Mouse (Mus musculus) hindbrain, embryonic 16.5 days (tissue): ENCODE data around the gene Gjb4. TPM values are rescaled to one million over a fixed set of nuclear protein-coding genes. Genes with fewer than 3 reads are reported as not detected.

Experiments used
- ATAC-seq: fragments of 200-750 bp; cut with Nextera tagmentation; 2 replicates; pipeline ENCODE4 v1.8.0; 2017; ENCODE audit warnings: moderate TSS enrichment, moderate library complexity
- H3K27ac ChIP-seq: fragments of 300-500 bp; sonication (generic); 2 replicates; pipeline ENCODE4 v1.5.1; 2014; ENCODE audit warnings: low read depth, mild to moderate bottlenecking, control low read depth, low read length, moderate library complexity
- H3K27me3 ChIP-seq: fragments of 300-500 bp; sonication (generic); replicated peaks from 2 replicates; pipeline ENCODE4 v1.6.1; 2014; ENCODE audit warnings: low read length; ENCODE audit not compliant: control insufficient read depth, insufficient read depth
- H3K36me3 ChIP-seq: fragments of 300-500 bp; sonication (generic); 2 replicates; pipeline ENCODE4 v1.6.1; 2014; ENCODE audit warnings: mild to moderate bottlenecking, low read length, moderate library complexity, mixed read lengths; ENCODE audit not compliant: control insufficient read depth, insufficient read depth
- H3K4me1 ChIP-seq: fragments of 300-500 bp; sonication (generic); 2 replicates; pipeline ENCODE4 v1.6.1; 2014; ENCODE audit warnings: low read depth, low read length; ENCODE audit not compliant: control insufficient read depth, insufficient read depth
- H3K4me2 ChIP-seq: fragments of 300-500 bp; sonication (generic); 2 replicates; pipeline ENCODE4 v1.6.1; 2014; ENCODE audit warnings: mild to moderate bottlenecking, low read length, control low read depth, moderate library complexity
- H3K4me3 ChIP-seq: fragments of 300-500 bp; sonication (generic); 2 replicates; pipeline ENCODE4 v1.5.1; 2014; ENCODE audit warnings: mild to moderate bottlenecking, low read length, control low read depth, moderate library complexity
- H3K9ac ChIP-seq: fragments of 300-500 bp; sonication (generic); 2 replicates; pipeline ENCODE4 v1.6.1; 2014; ENCODE audit warnings: low read depth, mild to moderate bottlenecking, control low read depth, low read length, moderate library complexity
- H3K9me3 ChIP-seq: fragments of 300-500 bp; sonication (generic); 2 replicates; pipeline ENCODE4 v1.6.1; 2014; ENCODE audit warnings: mild to moderate bottlenecking, low read length, moderate library complexity; ENCODE audit not compliant: control insufficient read depth
- WGBS: fragments of 180-500 bp; shearing (Covaris S2); extraction: QIAGEN DNeasy Blood & Tissue Kit; methylation state at CpG from one replicate; pipeline ENCODE4 v1.1.7; 2014; 5-methylcytosine and 5-hydroxymethylcytosine counted together
- polyA plus RNA-seq: library from polyadenylated mRNA; unstranded; fragments of >200 nt; fragmentation: Nextera tagmentation; extraction: Ambion mirVana; gene quantifications from 2 replicates; pipeline ENCODE4 v1.2.1, GENCODE M21; 2015

Gjb4 gene
- 0.14 TPM in 1 of 2 replicates, not detected in the other for polyA plus RNA-seq

- H3K9me3 ChIP-seq = no peaks in the 10 kb centered on the region
- no peak within 1 kb of the TSS for H3K4me2 ChIP-seq
- H3K36me3 ChIP-seq = no peaks in the 10 kb centered on the region
- H3K27ac ChIP-seq = no peak within 1 kb of the TSS
- no peaks in the 10 kb centered on the region; the same call in 1 of the 2 replicates for H3K4me1 ChIP-seq
- H3K9ac ChIP-seq = no peak within 1 kb of the TSS
- no peak within 1 kb of the TSS for H3K4me3 ChIP-seq
- WGBS = 37% methylated on average over 8 of the region's 8 CpGs
- ATAC-seq = no peak
- H3K27me3 ChIP-seq = peaks cover 2% of the 10 kb centered on the region; the same call in 1 of the 2 replicates
Measured at GRCm38 (mm10) chr4:127353951-127354438, at the start of gene Gjb4. Gene Gjb4 (minus strand): TSS chr4:127354081.

DNA sequence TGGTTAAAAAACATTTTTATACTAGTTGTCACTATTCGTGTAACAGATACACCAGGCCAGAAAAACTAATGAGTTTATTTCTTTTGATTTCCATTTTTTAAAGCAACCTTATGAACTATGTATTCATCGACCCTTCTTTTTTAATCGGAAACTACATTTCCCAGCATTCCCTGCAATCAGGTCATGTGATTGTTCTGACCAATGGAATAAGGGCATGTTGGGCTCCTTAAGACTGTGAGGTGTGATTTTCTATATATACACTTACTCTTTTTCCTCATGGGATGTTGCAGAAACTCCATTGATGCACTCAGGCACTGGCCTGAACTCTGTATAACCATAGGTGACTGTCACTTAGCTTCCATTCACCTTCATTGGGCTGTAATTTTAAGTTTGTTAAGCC lies 48.7 kb upstream of the Gjb4 start:
- no peak overlapping the region for H3K9ac ChIP-seq
- no peaks in the 10 kb centered on the region for H3K27me3 ChIP-seq
- WGBS = 57% methylated on average over 3 of the region's 3 CpGs
- H3K36me3 ChIP-seq = no peaks in the 10 kb centered on the region
- no peak overlapping the region for H3K27ac ChIP-seq
- H3K4me1 ChIP-seq = no peaks in the 10 kb centered on the region
- no peaks in the 10 kb centered on the region for H3K9me3 ChIP-seq
- H3K4me2 ChIP-seq = no peak overlapping the region
- H3K4me3 ChIP-seq = no peak overlapping the region
- no peak for ATAC-seq

DNA sequence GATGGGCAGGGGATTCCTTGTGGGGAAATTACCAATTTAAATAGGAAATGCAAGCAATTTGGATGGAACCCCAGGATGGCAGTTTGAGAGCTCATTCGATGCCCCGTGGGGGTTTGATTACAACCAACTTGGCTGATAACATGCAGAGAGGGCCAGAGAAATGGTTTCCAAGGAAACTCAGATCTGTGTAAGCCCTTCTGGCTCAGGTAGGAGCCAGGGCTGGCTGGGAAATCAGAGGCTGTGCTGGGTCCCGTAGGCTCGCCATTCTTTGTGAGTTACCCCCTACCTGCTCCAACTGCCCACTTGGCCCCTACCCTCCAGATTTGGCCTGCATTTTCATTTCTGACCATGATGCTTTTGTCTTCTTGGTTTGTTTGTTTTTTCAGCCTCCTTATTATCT lies 48.3 kb upstream of the Gjb4 start:
- H3K27ac ChIP-seq = no peak overlapping the region
- H3K4me2 ChIP-seq = no peak overlapping the region
- no peak overlapping the region for H3K4me3 ChIP-seq
- no peak overlapping the region for H3K9ac ChIP-seq
- H3K9me3 ChIP-seq = no peaks in the 10 kb centered on the region
- 64% methylated on average over 4 of the region's 4 CpGs for WGBS
- no peaks in the 10 kb centered on the region for H3K27me3 ChIP-seq
- no peaks in the 10 kb centered on the region for H3K4me1 ChIP-seq
- ATAC-seq = peak; percentile 55; the same call in 1 of the 2 replicates
- H3K36me3 ChIP-seq = no peaks in the 10 kb centered on the region

- Histone ChIP-seq H3K4me3 (no peak overlapping the region), H3K4me1 (no peaks in the 10 kb centered on the region), H3K27me3 (no peaks in the 10 kb centered on the region), H3K9ac (no peak overlapping the region), H3K4me2 (no peak overlapping the region), H3K36me3 (no peaks in the 10 kb centered on the region), H3K9me3 (no peaks in the 10 kb centered on the region), H3K27ac (peak overlapping the region; percentile 18; the same call in 1 of the 2 replicates)
- WGBS = 64% methylated on average over 11 of the region's 11 CpGs
- ATAC-seq = peak; percentile 69
Measured at GRCm38 (mm10) chr4:127400165-127401145, 46.6 kb upstream of the Gjb4 start.

DNA sequence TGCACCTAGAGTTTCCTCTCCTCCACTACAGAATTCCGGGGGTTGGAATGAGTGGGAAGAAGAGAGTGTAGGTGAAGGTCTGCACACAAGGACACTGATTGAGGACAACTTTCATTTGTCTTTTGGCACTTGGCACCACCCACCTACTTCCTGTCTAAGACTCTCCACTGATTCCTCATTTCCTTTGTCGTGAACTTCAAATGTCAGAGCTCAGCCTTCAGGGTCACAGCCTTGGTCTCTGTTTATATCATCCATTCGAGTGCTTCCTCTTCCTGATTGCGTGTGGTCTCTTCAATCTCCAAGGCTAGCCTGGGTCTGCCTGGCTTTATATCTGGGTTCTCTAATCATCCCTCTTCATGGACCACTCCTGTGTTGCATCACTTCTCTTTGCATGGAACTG lies 41.7 kb upstream of the Gjb4 start:
- WGBS = 87% methylated on average over 4 of the region's 4 CpGs
- no peaks in the 10 kb centered on the region for H3K4me1 ChIP-seq
- no peak overlapping the region for H3K4me3 ChIP-seq
- no peak for ATAC-seq
- no peaks in the 10 kb centered on the region for H3K36me3 ChIP-seq
- no peak overlapping the region for H3K9ac ChIP-seq
- H3K4me2 ChIP-seq = no peak overlapping the region
- H3K27me3 ChIP-seq = no peaks in the 10 kb centered on the region
- H3K27ac ChIP-seq = no peak overlapping the region
- H3K9me3 ChIP-seq = no peaks in the 10 kb centered on the region

DNA sequence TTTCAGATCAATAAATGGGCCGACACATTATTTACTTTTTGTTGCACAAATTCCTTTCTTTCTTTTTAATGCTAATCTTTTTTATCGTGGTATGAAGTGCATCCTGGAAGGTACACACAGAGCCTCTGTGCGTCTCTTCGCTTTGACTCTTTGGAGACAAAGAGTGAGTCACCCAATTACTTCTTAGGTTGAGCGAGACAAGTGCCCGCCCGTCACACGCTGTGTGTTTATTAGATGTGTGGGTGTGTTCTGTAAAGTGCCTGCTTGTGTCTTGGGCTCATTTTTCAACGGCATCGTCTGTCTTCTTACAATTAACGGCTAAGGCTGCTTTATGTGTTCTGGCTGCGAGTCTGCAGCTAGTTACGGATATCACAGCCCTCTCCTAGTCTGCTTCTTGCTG lies 35.8 kb upstream of the Gjb4 start:
- 27% methylated on average over 13 of the region's 13 CpGs for WGBS
- H3K36me3 ChIP-seq = no peaks in the 10 kb centered on the region
- no peaks in the 10 kb centered on the region for H3K9me3 ChIP-seq
- ATAC-seq = no peak
- H3K9ac ChIP-seq = no peak overlapping the region
- H3K27ac ChIP-seq = no peak overlapping the region
- H3K4me1 ChIP-seq = no peaks in the 10 kb centered on the region
- H3K4me2 ChIP-seq = peak overlapping the region; percentile 5; the same call in 1 of the 2 replicates
- H3K4me3 ChIP-seq = no peak overlapping the region
- no peaks in the 10 kb centered on the region for H3K27me3 ChIP-seq

DNA sequence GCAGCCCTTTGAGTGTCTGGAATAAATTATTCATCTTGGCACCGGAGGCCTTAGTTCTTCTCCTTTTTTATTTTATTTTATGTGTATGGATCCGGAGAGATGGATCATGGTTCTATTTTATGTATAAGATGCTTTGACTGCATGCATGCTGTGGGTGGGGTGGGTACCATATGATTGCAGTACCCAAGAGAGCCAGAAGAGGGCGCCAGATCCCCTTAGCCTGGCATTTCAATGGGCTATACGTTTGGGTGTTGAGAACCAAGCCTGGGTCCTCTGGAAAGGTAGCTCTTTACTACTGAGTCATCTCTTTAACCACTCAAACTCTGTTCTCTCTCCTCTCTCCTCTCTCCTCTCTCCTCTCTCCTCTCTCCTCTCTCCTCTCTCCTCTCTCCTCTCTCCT lies 23.5 kb upstream of the Gjb4 start:
- H3K4me1 ChIP-seq = peaks cover 7% of the 10 kb centered on the region
- no peak for ATAC-seq
- no peaks in the 10 kb centered on the region for H3K36me3 ChIP-seq
- no peak overlapping the region for H3K27ac ChIP-seq
- H3K9ac ChIP-seq = no peak overlapping the region
- no peak overlapping the region for H3K4me2 ChIP-seq
- H3K9me3 ChIP-seq = no peaks in the 10 kb centered on the region
- H3K27me3 ChIP-seq = no peaks in the 10 kb centered on the region
- no peak overlapping the region for H3K4me3 ChIP-seq
- 27% methylated on average over 4 of the region's 4 CpGs for WGBS

GRCm38 (mm10) chr4:127375541-127376177 lies 21.8 kb upstream of the Gjb4 start:
- H3K4me2 ChIP-seq = peak overlapping the region; percentile 38

GRCm38 (mm10) chr4:127374645-127375044 lies 20.8 kb upstream of the Gjb4 start:
- no peak overlapping the region for H3K4me2 ChIP-seq
- WGBS = 83% methylated on average over 4 of the region's 4 CpGs
- H3K27ac ChIP-seq = no peak overlapping the region
- ATAC-seq = no peak
- no peak overlapping the region for H3K9ac ChIP-seq
- no peaks in the 10 kb centered on the region for H3K27me3 ChIP-seq
- peaks cover 7% of the 10 kb centered on the region for H3K4me1 ChIP-seq
- no peaks in the 10 kb centered on the region for H3K36me3 ChIP-seq
- no peaks in the 10 kb centered on the region for H3K9me3 ChIP-seq
- no peak overlapping the region for H3K4me3 ChIP-seq

More at GRCm38 (mm10) chr4:127375541-127376177, 21.8 kb upstream of the Gjb4 start:
- ATAC-seq = peak; percentile 67; the same call in 1 of the 2 replicates
- Histone ChIP-seq H3K9me3 (no peaks in the 10 kb centered on the region), H3K4me3 (no peak overlapping the region), H3K36me3 (no peaks in the 10 kb centered on the region), H3K4me1 (peaks cover 7% of the 10 kb centered on the region), H3K9ac (no peak overlapping the region), H3K27ac (no peak overlapping the region), H3K27me3 (no peaks in the 10 kb centered on the region)
- 46% methylated on average over 17 of the region's 17 CpGs for WGBS
